Mouse (Mus musculus) heart, embryonic 13.5 days (tissue): ENCODE measurements at regions not wholly inside any gene's neighbourhood (a gene's known extent, or its start where the extent isn't known, plus 50 kb on each side); places are given as distances from the start of the nearest gene placed in this dataset.

ENCODE experiments used
- ATAC-seq: fragments of 200-750 bp; cut with Nextera tagmentation; 2 replicates; pipeline ENCODE4 v1.8.0; 2017; ENCODE audit warnings: moderate TSS enrichment; ENCODE audit not compliant: insufficient number of reproducible peaks, low FRiP score, low TSS enrichment; ENCODE audit errors: extremely low read depth
- H3K27ac ChIP-seq: fragments of 300-500 bp; sonication (generic); replicated peaks from 2 replicates; pipeline ENCODE4 v1.5.1; 2015; ENCODE audit warnings: moderate library complexity, mild to moderate bottlenecking, inconsistent platforms
- H3K27me3 ChIP-seq: fragments of 300-500 bp; sonication (generic); replicated peaks from 2 replicates; pipeline ENCODE4 v1.6.1; 2015; ENCODE audit warnings: mild to moderate bottlenecking, inconsistent platforms
- H3K36me3 ChIP-seq: fragments of 300-500 bp; sonication (generic); 2 replicates; pipeline ENCODE4 v1.6.1; 2015; ENCODE audit warnings: mild to moderate bottlenecking, inconsistent platforms
- H3K4me1 ChIP-seq: fragments of 300-500 bp; sonication (generic); 2 replicates; pipeline ENCODE4 v1.6.1; 2015; ENCODE audit warnings: inconsistent platforms
- H3K4me2 ChIP-seq: fragments of 300-500 bp; sonication (generic); 2 replicates; pipeline ENCODE4 v1.6.1; 2015; ENCODE audit warnings: inconsistent platforms, mild to moderate bottlenecking, moderate library complexity
- H3K4me3 ChIP-seq: fragments of 300-500 bp; sonication (generic); 2 replicates; pipeline ENCODE4 v1.5.1; 2015; ENCODE audit warnings: moderate library complexity, mild to moderate bottlenecking, inconsistent platforms
- H3K9ac ChIP-seq: fragments of 300-500 bp; sonication (generic); 2 replicates; pipeline ENCODE4 v1.6.1; 2015; ENCODE audit warnings: inconsistent platforms, mild to moderate bottlenecking, moderate library complexity
- H3K9me3 ChIP-seq: fragments of 300-500 bp; sonication (generic); 2 replicates; pipeline ENCODE4 v1.6.1; 2016; ENCODE audit warnings: inconsistent platforms
- WGBS: fragments of 180-500 bp; shearing (Covaris S2); methylation state at CpG from one replicate; pipeline ENCODE4 v1.1.7; 2015; ENCODE audit warnings: mixed read lengths; 5-methylcytosine and 5-hydroxymethylcytosine counted together

GRCm38 (mm10) chr13:28557032-28557570 lies 299.8 kb downstream of the Gm11361 start:
- Histone ChIP-seq H3K27ac (no peak overlapping the region), H3K4me1 (peaks cover 24% of the 10 kb centered on the region), H3K36me3 (no peaks in the 10 kb centered on the region), H3K27me3 (no peaks in the 10 kb centered on the region), H3K9me3 (no peaks in the 10 kb centered on the region), H3K4me3 (no peak overlapping the region), H3K4me2 (no peak overlapping the region), H3K9ac (no peak overlapping the region)
- ATAC-seq = no peak
- 75% methylated on average over 4 of the region's 4 CpGs for WGBS

GRCm38 (mm10) chr13:28556385-28556938 lies 299.1 kb downstream of the Gm11361 start:
- Histone ChIP-seq H3K4me1 (peaks cover 24% of the 10 kb centered on the region), H3K27ac (no peak overlapping the region), H3K9me3 (no peaks in the 10 kb centered on the region), H3K4me3 (no peak overlapping the region), H3K4me2 (no peak overlapping the region), H3K36me3 (no peaks in the 10 kb centered on the region), H3K27me3 (no peaks in the 10 kb centered on the region), H3K9ac (no peak overlapping the region)
- ATAC-seq = no peak
- 49% methylated on average over 5 of the region's 5 CpGs for WGBS

GRCm38 (mm10) chr13:28554143-28554830 lies 297.0 kb downstream of the Gm11361 start:
- WGBS = 83% methylated on average over 12 of the region's 12 CpGs
- Histone ChIP-seq H3K4me1 (peaks cover 24% of the 10 kb centered on the region), H3K36me3 (no peaks in the 10 kb centered on the region), H3K27me3 (no peaks in the 10 kb centered on the region), H3K27ac (peak overlapping the region; percentile 65; the same call in 1 of the 2 replicates), H3K4me3 (no peak overlapping the region), H3K4me2 (no peak overlapping the region), H3K9me3 (no peaks in the 10 kb centered on the region), H3K9ac (no peak overlapping the region)
- ATAC-seq = no peak

- Histone ChIP-seq H3K9ac (no peak overlapping the region; the same call in 1 of the 2 replicates), H3K27me3 (no peaks in the 10 kb centered on the region), H3K4me3 (no peak overlapping the region), H3K4me1 (peaks cover 24% of the 10 kb centered on the region), H3K36me3 (no peaks in the 10 kb centered on the region), H3K27ac (peak overlapping the region; percentile 65), H3K4me2 (no peak overlapping the region), H3K9me3 (no peaks in the 10 kb centered on the region)
- 61% methylated on average over 10 of the region's 10 CpGs for WGBS
- ATAC-seq = no peak
Measured at GRCm38 (mm10) chr13:28552974-28553750, 295.8 kb downstream of the Gm11361 start.

GRCm38 (mm10) chr13:28551555-28551954 lies 294.2 kb downstream of the Gm11361 start:
- Histone ChIP-seq H3K27ac (no peak overlapping the region), H3K4me3 (no peak overlapping the region), H3K4me1 (peaks cover 17% of the 10 kb centered on the region), H3K9ac (no peak overlapping the region), H3K4me2 (no peak overlapping the region), H3K9me3 (no peaks in the 10 kb centered on the region), H3K27me3 (no peaks in the 10 kb centered on the region), H3K36me3 (no peaks in the 10 kb centered on the region)
- WGBS = 63% methylated on average over 6 of the region's 6 CpGs
- ATAC-seq = no peak

- no peak overlapping the region for H3K9ac ChIP-seq
- no peaks in the 10 kb centered on the region for H3K27me3 ChIP-seq
- peaks cover 18% of the 10 kb centered on the region for H3K4me1 ChIP-seq
- H3K4me3 ChIP-seq = no peak overlapping the region
- H3K36me3 ChIP-seq = no peaks in the 10 kb centered on the region
- no peak overlapping the region for H3K4me2 ChIP-seq
- ATAC-seq = no peak
- 80% methylated on average over 1 of the region's 1 CpGs for WGBS
- H3K9me3 ChIP-seq = no peaks in the 10 kb centered on the region
- H3K27ac ChIP-seq = no peak overlapping the region
Measured at GRCm38 (mm10) chr13:28545797-28546196, 288.5 kb downstream of the Gm11361 start.

GRCm38 (mm10) chr13:28545337-28545736 lies 288.0 kb downstream of the Gm11361 start:
- H3K27ac ChIP-seq = no peak overlapping the region
- H3K27me3 ChIP-seq = no peaks in the 10 kb centered on the region
- ATAC-seq = no peak
- no peak overlapping the region for H3K9ac ChIP-seq
- WGBS = 37% methylated on average over 2 of the region's 2 CpGs
- H3K9me3 ChIP-seq = no peaks in the 10 kb centered on the region
- no peak overlapping the region for H3K4me3 ChIP-seq
- no peaks in the 10 kb centered on the region for H3K36me3 ChIP-seq
- H3K4me1 ChIP-seq = peaks cover 18% of the 10 kb centered on the region
- no peak overlapping the region for H3K4me2 ChIP-seq

- Histone ChIP-seq H3K27me3 (no peaks in the 10 kb centered on the region), H3K9ac (no peak overlapping the region), H3K27ac (no peak overlapping the region), H3K9me3 (no peaks in the 10 kb centered on the region), H3K4me3 (no peak overlapping the region), H3K4me2 (no peak overlapping the region), H3K36me3 (no peaks in the 10 kb centered on the region), H3K4me1 (peaks cover 18% of the 10 kb centered on the region)
- no peak for ATAC-seq
- WGBS = 56% methylated on average over 2 of the region's 2 CpGs
Measured at GRCm38 (mm10) chr13:28544819-28545180, 287.5 kb downstream of the Gm11361 start.

- no peaks in the 10 kb centered on the region for H3K9me3 ChIP-seq
- ATAC-seq = no peak
- 0 out of 2 replicates have a peak overlapping the region, but pooled peaks have one; percentile 40 for H3K9ac ChIP-seq
- H3K36me3 ChIP-seq = no peaks in the 10 kb centered on the region
- 47% methylated on average over 15 of the region's 17 CpGs for WGBS
- peaks cover 18% of the 10 kb centered on the region for H3K4me1 ChIP-seq
- H3K27me3 ChIP-seq = no peaks in the 10 kb centered on the region
- H3K4me3 ChIP-seq = no peak overlapping the region
- no peak overlapping the region for H3K27ac ChIP-seq
- H3K4me2 ChIP-seq = peak overlapping the region; percentile 50
Measured at GRCm38 (mm10) chr13:28544003-28544818, 286.9 kb downstream of the Gm11361 start.

GRCm38 (mm10) chr13:28541607-28542006 lies 284.3 kb downstream of the Gm11361 start:
- no peaks in the 10 kb centered on the region for H3K27me3 ChIP-seq

GRCm38 (mm10) chr13:28533080-28533479 lies 275.8 kb downstream of the Gm11361 start:
- H3K4me2 ChIP-seq = no peak overlapping the region
- no peak overlapping the region for H3K4me3 ChIP-seq
- H3K9me3 ChIP-seq = peaks cover 10% of the 10 kb centered on the region
- no peak for ATAC-seq
- peaks cover 2% of the 10 kb centered on the region for H3K36me3 ChIP-seq
- peaks cover 37% of the 10 kb centered on the region for H3K4me1 ChIP-seq
- no peaks in the 10 kb centered on the region for H3K27me3 ChIP-seq
- 0 out of 2 replicates have a peak overlapping the region, but pooled peaks have one; percentile 28 for H3K27ac ChIP-seq
- 58% methylated on average over 1 of the region's 1 CpGs for WGBS
- H3K9ac ChIP-seq = no peak overlapping the region

More at GRCm38 (mm10) chr13:28541607-28542006, 284.3 kb downstream of the Gm11361 start:
- Histone ChIP-seq H3K4me3 (no peak overlapping the region), H3K4me2 (no peak overlapping the region), H3K4me1 (peaks cover 18% of the 10 kb centered on the region), H3K9me3 (peaks cover 9% of the 10 kb centered on the region; the same call in 1 of the 2 replicates), H3K36me3 (peaks cover 7% of the 10 kb centered on the region), H3K9ac (no peak overlapping the region), H3K27ac (no peak overlapping the region)
- no peak for ATAC-seq
- WGBS = 79% methylated on average over 3 of the region's 3 CpGs
